Mouse (Mus musculus) ES-CJ7 (cell line): ENCODE measurements around the gene E2f4.
A peak's percentile ranks its signal among the peaks of the same experiment; 100 is the strongest.

Source experiments
- DNase-seq: peaks from one replicate; pipeline ENCODE4 v3.0.0; 2011; ENCODE audit warnings: low read depth, low spot score

The E2f4 gene

DNA sequence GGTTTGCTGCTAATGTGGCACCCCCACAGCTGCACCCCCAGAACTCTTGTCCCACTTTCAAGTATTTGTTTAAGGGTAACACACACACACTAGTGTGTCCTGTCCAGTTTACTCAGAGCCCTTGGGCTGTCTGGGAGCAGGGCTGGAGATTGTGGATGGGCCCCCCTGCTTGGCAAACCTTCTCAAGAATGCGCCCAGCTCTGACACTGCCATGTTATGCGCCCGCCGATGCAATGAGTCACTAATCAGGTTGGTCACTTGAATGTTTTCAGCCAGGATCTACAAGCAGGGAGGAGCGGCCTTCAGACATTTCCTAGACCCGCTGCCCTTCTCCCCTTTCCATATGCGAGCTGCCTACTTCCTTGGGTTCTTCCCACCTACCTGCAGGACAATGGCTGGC, 5.0 kb upstream of the E2f4 start:
- no peak for DNase-seq

- DNase-seq, result no peak
Measured at GRCm38 (mm10) chr8:105293405-105293804, 4.1 kb upstream of the E2f4 start.

- DNase-seq, result no peak
Measured at GRCm38 (mm10) chr8:105294776-105295175, 2.7 kb upstream of the E2f4 start.

GRCm38 (mm10) chr8:105295256-105295655, 2.2 kb upstream of the E2f4 start:
- DNase-seq, result no peak

DNA sequence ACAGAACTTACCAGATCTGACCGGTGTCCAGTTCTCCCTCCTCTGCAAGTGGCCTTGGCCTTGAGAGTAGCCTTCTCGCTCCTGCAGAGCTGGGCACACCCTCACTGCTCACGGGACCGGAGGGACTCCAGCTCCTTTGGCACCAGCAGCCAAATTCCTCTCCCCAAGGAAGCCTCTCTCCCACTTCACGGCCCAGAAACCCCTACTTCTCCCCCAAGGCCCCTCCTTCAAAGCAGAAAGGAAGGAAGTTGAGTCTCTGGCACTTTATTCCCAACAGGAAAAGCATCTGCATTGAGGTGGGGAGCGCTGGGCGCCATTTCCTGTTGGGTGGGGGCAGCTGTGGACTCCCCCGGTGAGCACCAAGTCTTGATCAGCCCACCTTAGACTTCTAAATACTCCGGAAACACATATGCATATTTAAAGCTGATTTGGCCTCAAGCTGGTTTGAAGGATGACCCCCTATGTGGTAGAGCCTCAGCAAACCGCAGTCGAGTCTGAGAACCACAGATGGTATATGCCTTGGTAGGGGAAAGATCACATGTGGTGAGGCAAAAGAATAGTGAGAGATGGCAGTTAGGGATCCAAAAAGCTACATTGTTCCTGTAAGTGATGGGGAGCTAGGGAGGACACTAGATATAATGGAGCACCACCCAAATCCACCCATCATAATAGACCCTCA, 1.4 kb upstream of the E2f4 start, which contains the start of gene Exoc3l:
Gene Exoc3l, minus strand, starts transcription at position 207 of the 679 bp plus-strand sequence.
- peak; percentile 52 for DNase-seq

- no peak for DNase-seq
Measured at GRCm38 (mm10) chr8:105298351-105299252, 1.1 kb downstream of the E2f4 start.

DNA sequence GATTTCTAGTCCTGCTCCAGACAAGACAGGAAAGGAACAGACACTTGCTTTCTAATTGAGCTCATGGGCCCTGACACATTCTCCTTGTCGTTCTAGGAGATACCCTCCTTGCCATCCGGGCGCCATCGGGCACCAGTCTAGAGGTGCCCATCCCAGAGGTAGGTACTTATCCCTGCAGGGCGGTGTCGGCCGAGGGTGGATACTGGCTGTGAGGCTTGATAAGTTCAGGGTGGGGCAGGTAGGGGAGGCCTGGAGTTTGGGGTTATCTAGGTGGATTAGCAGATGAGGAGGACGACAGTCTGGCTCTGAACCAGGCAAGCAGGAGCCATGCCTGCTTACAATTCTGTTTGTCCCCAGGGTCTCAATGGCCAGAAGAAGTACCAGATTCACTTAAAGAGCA, 2.5 kb downstream of the E2f4 start:
- DNase-seq, result no peak

GRCm38 (mm10) chr8:105303396-105303795, 5.9 kb downstream of the E2f4 start:
- no peak for DNase-seq

DNA sequence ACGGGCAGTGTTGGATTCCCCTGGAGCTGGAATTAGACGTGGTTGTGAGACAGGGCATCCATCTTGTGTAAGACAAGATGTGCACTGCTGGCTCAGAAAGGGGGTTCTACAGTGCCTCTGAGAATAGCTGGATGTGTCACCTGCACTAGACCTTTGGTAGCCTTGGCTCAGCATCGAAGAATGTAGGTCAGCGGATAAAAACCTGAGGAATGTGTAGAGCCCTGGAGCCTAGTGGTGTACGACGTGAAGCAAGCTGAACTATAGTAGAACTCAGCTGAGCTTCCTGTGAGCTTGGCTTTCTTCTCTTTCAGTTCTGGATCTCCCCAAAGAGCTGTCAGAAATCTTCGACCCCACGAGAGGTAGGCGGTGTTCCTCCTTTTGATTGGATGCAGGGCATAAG, 6.4 kb downstream of the E2f4 start:
- DNase-seq, result no peak

- DNase-seq, result no peak
Measured at GRCm38 (mm10) chr8:105304325-105305210, 7.1 kb downstream of the E2f4 start.

GRCm38 (mm10) chr8:105305211-105306145, 8.0 kb downstream of the E2f4 start, which contains the start of gene Elmo3:
Gene Elmo3, plus strand, starts transcription at chr8:105305601.
- DNase-seq, result peak; percentile 88

DNA sequence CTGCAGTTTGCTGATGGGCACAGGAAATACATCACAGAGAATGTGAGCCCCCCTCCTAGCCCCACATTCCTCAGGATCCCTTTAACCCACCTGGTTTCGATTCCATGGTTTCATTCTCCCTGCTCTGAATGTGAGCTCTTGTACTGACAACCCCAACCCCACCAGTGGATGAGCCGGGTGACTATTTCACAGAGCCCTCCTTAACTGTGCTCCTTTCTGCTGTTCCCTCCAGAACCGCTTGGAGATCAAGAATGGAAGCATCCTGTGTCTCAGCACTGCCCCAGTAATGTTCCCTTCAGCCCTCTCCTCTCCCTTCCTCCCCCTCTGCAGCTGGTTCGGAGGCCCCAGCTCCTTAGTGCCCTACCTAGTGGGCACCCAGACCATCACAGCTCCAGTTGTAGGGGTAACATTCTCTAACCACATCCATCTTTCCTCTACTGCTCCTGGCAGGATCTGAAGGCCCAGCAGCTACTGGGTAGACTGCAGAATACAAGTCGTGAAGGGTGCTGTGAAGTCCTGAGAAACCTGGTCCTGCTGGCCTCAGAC, 8.8 kb downstream of the E2f4 start:
- DNase-seq, result no peak

DNA sequence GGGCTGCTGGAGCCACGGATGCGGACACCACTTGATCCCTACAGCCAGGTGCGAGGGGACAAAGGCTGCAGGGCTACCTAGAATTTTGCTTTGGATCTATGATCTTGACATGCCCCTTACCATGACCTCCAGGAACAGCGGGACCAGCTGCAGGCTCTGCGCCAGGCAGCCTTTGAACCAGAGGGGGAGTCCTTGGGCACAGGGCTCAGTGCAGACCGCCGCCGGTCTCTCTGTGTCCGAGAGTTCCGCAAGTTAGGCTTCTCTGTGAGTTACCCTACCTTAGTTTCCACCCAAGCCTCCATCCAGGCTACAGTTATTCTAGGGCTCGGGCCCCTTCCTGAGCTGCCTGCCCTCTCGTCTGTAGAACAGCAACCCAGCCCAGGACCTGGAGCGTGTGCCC, 10.2 kb downstream of the E2f4 start:
- DNase-seq, result no peak

DNA sequence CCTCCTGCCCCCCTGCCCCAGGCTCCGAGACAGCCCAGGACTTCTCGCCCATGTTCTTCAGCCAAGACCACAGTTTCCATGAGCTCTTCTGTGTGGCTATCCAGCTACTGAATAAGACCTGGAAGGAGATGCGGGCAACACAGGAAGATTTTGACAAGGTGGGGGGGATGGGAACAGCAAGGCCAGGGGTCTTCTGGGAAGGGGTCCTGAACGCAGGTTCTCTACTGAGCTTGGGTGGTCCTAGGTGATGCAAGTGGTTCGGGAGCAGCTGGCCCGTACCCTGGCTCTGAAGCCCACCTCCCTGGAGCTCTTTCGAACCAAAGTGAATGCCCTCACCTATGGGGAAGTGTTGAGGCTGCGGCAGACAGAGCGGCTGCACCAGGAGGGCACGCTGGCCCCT, 11.0 kb downstream of the E2f4 start:
- no peak for DNase-seq

DNA sequence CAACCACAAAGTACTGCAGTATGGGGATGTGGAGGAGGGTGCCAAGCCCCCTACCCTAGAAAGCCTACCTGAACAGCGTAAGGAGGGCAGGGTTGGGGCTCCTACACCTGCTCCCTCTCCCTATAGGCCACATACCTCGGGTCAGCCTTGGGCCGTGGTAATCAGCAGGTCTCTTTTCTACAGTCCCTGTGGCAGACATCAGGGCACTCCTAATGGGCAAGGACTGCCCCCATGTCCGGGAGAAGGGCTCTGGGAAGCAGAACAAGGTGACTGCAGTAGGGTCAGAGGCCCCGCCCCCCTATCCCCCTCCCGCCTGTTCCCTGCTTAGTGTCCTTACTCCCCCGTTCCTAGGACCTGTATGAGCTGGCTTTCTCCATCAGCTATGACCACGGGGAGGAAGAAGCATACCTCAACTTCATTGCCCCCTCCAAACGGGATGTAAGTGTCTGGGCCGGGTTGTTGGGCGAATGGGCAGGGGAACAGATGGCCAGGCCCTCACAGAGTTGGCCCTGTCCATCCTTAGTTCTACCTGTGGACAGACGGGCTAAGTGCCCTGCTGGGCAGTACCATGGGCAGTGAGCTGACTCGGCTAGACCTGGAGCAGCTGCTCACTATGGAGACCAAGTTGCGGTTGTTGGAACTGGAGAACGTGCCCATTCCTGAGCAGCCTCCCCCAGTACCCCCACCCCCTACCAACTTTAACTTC, 11.8 kb downstream of the E2f4 start:
- DNase-seq, result no peak

- no peak for DNase-seq
Measured at GRCm38 (mm10) chr8:105310118-105310517, 12.7 kb downstream of the E2f4 start.

DNA sequence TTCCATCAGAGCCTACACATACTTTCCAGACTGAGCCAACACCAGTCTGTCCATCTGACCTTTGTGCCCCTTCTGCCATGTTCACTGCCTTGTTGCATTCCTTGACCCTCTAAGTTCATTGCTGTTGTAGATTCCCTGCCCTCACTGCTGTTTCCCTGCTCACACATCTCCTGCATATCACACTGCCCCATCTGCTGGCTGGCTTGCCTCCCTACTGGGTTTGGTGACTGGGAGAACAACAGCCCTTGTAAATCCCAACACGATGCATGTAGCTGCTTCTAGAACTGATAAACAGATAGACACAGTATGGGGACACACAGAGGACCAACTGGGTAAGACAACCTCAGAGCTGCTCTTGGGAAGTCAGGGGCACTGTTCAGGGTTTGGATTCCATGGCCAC, 14.3 kb downstream of the E2f4 start:
- no peak for DNase-seq

DNA sequence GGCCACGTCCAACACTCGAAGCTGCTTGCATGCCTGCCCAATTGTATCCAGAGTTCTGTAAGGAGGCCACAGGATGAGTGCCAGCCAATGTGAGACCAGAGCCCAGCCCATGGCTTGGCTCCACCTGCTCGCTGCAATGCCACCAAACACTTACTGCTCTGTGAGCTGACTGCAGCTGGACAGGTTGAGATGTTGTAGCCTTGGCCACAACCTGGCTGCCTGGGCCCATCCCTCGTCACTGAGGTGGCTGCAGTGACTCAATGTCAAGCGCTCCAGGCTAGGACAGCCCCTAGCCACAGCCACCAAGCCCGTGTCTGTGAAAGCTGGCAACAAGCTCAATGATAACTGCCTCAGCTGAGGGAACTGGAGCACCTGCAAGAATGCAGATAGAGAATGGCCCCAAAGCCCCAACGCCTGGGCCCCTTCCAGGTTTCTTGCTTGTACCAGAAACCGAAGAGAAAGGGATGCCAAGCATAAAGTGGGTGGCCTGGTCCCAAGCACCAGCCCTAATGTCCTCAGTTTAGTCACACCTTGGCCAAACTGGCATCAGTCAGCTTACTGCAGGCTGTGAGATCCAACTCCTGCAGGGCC, 15.5 kb downstream of the E2f4 start:
- DNase-seq, result no peak

- no peak for DNase-seq
Measured at GRCm38 (mm10) chr8:105313622-105314402, 16.3 kb downstream of the E2f4 start.
